Mouse (Mus musculus): ENCODE measurements around the gene Atat1.
A peak's percentile ranks its signal among the peaks of the same experiment; 100 is the strongest.

Gene Atat1

DNA sequence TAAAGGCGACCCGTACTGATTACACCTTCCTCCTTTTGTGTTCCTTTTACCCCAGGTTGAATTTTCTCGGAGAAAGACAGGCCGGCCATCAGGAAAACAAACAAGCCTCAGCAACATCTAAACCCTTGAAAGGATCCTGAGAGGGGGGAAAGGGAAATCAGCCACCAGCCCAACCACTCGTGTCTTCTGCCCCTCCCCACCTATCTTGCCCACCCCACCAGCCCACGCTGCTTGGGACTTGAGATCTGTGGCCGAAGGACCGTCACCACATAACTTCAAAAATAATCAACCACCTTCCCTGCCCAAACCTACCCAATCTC is 7.2 kb upstream of the Atat1 start:
- no peak for DNase-seq

DNA sequence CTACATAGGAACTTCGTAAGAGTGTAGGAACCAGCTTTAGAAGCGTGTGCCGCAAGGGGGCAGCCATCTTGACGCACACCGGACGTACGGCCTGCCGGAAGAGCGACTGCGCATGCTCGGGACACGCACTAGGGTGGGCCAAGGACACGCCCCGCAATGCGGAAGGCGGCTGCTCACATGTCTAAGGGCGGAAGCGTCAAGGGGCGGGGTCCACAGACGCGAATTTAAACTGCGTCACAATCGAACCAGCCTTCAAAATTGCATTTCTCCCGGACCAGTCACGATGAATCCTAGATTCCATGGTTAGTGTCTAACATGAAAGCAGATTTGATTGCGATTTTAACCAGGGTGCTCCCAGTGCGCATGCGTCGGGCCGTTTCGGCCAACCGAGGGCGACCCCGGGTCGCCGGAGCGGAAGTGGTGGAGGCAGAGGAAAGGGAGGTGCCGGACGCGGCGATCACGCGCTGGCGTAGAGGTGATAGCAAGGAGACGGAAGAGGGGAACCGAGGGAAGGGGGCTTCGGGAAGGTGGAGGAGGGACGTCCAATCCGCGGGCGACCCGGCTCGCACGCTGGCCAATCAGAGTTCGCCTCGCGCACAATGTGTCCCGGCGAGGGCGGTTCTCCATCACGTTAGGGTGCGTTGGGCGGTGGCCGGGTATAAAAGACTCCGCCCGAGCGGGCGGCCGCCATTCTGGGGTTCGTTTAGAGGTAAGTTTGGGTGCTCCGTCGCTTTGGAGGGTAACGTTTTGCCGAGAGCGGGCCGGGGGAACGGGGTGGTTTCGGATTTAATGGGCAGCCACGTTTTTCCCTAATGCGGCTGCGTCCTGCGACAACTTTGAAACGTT is 6.6 kb upstream of the Atat1 start, which contains the start of the genes Mrps18b and Ppp1r10:
Mrps18b (minus strand) TSS at position 93 of the 846 bp plus-strand sequence.
Ppp1r10 (plus strand) TSS at position 138 of the 846 bp plus-strand sequence.
- DNase-seq: peak; percentile 98

DNA sequence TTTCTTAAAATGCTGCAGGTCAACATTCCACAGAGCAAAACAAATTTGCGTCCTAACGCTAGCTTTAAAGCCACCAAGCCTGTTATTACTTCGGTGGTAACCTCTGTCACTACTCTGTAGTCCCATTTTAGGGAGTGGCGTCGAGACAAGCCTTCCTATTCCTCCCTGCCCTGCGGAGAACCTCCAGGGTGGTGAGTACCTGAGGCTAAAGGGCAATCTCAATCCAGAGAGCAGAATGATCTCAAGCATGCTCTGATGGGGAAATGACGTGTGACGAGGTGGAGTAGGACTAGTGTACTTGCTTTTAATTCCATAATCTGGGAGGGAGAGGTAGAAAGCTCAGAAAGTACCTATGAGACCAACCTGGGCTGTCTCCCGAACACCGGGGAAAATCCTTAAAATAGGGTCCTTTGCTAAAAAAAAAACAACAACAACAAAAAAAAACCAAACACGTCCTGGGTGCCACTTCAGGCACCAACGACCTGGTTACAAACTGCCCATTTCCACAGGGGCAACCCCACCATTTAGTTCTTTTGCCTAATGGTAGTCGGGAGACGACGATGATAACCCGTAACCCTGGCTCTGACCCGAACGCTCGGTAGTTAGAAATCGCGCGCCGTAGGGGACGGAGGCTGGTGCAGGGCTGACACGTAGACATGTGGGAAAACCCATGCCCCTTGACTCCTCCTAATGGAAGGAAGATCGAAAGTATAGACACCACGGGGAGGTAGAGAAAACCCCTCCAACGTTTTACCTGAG is 5.8 kb upstream of the Atat1 start:
- no peak for DNase-seq

DNA sequence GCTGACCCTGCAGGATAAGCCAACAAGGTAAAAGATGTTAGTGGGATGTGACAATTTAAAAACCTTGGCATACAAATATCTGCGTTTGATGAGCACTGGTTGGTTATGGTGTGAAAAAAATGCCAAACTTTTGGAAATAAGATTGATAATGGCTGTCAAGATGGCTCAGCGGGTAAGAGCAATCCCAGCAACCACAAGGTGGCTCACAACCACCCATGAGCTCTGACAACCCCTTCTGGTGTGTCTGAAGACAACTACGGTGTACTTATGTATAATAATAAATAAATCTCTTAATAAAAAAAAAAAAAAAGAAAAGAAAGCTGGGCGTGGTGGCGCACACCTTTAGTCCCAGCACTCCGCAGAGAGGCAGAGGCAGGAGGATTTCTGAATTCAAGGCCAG is 5.1 kb upstream of the Atat1 start:
- no peak for DNase-seq

DNA sequence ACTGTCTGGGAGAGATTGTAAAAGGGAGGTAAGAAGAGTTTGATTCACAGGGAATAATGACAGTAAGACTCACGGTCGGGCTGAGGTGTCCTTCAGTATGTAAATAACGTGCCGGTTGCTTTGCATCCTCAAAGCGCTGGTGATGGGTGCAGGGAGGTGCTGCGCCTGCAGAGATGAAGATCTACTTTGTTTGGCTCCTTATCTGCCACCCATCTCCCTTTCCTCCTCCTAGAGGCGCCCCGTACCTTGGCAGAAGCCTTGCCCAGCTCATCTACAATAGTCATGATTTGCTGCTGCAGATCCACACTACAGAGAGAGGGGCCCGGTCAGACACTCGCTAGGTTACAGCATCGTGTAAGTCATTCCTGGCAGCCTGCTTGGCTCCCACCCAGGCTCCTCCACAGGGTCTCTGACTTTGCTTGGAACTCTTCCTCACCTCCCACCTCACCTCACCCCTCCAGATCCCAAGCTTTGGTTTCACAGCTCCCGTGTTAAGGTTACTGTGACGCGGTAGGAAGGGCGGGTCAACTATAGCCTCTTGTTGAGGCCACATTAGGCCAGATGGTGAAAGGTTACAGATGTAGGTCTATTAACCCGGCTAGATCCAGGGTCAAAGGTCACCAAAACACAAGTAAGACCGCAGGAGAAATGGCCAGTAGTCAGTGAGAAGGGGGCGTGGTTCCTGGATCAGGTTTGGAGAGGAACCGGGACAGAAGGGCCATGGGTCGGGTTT is 523 bp downstream of the Atat1 start:
- DNase-seq: no peak

DNA sequence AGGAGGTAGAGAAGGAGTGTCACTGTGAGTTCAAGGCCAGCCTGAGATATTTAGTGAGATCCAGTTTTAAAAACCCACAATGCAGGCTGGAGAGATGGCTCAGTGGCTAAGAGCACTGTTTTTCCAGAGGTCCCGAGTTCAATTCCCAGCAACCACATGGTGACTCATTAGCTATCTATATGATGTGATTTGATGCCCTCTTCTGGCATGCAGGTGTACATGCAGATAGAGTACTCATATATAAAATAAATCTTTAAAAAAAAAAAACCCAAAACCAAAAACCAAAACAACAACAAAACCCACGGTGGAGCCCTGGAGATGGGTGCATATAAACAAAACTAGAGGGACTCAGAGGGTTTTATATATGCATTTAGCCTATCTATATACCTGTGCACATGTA is 2.3 kb downstream of the Atat1 start:
- DNase-seq: no peak

DNA sequence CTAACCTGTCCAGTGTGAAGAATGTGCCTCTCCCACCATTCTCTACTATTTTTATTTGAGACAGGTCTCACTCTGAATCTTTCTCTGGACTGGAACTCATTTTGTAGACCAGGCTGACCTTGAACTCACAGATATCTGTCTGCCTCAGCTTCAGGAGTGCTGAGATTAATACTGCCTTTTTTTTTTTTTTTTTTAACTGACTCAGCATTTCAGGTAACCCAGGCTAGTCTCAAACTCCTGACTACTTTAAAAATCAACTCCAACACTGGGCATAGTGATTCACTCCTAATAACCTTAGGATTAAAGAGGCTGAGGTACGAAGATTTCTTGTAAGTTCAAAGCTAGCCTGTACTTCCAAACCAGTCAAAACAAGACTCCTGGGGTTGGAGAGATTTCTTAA is 4.3 kb downstream of the Atat1 start:
- no peak for DNase-seq

DNA sequence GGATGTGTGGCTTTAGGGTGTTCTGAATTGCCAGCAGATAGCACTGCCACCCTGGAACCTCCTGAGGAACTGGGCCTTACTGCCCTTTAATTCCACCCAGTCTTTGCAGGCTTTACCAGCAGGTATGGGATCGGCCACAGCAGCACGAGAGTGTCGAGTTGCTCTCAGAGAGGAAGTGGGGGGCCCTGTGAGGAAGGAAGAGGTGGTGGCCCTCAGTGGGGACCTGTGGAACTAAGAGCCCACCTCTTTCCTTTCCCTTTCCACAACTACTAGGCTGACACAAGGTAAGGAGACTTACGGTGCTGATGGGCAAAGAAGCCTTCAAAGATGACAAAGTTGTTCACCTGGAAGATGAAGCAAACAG is 5.9 kb downstream of the Atat1 start:
- DNase-seq: peak; percentile 28

DNA sequence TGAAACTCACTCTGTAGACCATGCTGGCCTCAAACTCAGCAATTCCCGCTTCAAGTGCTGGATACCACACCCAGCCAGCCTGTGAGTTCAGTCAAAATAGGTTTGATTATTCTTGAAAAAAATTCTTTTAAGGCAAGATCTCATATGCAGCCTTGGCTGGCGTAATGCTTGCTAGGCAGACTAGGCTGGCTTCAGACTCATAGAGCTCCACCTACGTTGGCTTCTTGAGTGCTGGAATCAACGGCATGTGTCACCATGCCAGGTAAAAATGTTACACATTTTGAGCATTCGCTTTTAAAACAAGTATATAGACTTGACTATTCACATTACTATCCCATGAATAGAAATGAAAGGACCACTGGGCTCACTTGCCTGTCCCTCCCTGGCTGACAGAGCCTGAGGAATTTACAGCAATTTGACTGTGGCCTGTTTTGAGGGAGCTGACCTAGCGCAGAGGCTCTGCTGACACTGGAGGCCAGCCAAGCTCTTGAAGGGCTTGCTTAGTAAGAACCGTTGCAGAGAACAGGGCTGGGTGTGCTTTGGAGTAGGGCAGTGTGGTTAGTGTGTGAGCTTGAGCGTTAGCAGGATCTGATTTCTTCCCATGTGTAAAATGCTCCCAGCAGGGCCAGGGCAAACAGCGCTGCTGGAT is 6.4 kb downstream of the Atat1 start:
- no peak for DNase-seq

DNA sequence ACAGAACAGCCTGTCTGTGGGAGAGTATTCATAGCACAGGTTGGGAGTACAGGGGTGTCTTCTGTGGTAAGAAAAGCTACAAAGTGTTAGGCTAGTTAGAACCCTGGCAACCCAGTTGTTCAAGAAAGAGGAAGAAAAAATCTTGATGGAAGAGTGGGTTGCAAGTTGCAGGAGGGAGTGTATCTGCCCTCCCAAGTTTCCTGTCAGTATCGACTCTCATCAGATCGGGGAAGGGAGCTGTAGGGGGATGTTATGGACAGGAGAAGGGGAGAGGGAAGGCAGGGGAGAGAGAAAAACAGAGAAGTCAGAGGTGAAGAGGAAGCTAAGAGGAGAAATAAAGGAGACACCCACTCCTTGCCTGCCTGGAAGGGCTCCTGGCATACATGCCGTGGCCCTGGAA is 9.2 kb downstream of the Atat1 start:
- no peak for DNase-seq

DNA sequence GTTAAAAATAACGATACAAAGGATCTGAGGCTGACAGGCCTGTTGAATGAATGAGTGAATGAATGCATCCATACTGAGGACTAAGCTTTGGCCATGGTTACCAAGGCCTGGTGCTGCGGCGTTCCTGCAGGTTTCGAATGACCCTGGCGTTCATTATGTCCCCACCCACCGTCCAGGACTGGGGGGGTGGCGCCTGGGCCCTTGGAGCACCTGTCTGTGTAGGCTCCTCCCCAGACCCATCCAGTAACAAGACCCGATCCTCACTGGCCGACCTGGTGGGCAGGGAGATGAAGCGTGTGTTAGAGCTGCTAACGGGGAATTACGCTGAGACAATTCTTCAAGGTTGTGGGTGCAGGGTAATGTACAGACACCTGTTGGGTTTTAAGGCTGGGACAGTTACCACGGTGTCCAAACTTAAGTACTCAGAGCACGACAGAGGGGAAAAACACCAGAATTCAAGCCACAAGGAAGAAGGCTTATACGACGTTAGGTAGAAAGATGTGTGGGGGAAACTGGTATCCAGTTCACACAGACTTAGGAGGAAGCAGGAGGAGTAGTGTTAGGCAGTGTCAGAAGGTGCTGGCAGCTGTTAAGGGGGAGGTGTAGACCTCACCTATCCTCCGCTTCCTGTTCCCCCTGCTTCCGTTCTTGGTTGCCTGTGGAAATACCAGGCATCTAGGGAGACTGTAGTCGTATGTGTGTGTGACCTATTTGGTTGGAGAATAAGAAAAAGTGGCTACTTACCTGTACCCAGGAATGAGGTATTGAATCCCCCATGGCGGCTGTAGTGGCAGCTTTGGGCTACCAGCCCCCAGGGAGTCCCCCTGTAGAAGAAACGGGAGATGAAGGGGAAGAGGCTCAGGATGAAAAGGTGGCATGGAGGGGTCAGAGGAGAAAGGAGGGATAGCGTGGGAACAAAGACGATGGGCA is 12.0 kb downstream of the Atat1 start:
- peak; percentile 23 for DNase-seq

DNA sequence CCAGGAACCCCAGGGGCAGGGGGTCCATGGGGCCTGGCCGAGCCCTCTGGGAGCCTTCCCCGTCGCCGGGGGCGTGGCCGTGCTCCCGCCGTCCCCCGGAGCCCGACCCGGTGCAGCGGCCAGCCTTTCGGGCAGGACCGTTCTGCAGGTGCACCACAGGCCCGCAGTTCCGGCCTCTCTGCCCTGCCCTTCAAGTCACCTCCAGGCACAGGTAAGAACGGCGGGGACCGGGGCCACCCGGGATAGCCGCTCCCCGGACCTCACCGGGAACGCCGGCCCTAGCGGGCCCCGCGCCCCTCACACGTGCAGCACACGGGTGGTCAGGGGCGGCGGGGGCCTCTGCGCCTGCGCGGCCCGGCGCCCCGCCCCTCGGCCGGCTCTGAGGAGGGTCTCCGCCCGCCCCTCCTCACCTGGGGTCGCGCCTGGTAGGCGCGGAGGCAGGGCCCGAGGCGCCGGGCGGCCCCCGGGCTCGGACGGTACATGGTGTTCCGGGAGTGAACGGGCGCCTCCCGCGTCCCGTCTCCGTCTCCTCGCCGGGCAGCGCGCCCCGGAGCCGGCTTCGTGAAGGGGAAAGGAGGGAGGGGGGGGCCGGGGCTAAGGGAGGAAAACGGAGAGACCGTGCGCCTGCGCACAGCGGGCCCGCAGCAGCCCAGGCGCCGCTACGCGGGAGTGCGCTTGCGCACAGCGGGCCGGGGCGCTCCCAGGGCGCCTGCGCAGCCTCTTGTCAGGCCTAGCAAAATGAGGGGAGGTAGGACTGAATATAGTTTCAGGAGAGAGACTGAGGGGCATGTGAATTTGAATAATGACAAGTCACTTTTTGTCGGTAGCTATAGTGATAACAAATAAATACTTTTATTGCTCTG is 12.9 kb downstream of the Atat1 start, which contains the start of gene 2310061I04Rik:
2310061I04Rik (minus strand) TSS at position 651 of the 863 bp plus-strand sequence.
- peak; percentile 95 for DNase-seq

DNA sequence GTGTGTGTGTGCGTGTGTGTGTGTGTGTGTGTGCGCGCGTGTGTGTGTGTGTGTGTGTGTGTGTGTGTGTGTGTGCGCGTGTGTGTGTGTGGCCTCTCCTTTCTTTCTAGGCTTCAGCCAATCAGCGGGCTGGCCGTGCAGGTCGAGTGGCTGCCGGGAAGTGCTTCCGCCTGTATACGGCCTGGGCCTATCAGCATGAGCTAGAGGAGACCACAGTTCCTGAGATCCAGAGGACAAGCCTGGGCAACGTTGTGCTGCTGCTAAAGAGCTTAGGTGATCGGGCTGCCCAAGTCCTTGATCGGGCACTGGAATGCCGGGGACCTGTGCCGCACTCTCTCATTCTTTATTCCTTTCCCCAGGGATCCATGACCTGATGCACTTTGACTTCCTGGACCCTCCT is 22.1 kb downstream of the Atat1 start:
- DNase-seq: no peak

DNA sequence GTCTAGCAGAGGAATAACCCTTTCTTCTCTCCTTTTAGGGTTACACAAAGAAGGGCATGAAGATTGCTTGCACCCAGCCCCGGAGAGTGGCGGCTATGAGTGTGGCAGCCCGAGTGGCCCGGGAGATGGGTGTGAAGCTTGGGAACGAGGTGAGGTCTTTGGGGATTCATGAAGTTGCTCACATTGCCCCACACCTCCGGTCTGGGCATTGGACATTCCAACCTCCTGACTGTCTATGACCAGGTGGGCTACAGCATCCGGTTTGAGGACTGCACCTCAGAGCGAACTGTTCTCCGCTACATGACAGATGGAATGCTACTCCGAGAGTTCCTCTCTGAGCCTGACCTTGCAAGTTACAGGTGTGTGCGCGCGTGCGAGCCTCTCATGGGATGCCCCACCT is 26.1 kb downstream of the Atat1 start:
- DNase-seq: no peak

DNA sequence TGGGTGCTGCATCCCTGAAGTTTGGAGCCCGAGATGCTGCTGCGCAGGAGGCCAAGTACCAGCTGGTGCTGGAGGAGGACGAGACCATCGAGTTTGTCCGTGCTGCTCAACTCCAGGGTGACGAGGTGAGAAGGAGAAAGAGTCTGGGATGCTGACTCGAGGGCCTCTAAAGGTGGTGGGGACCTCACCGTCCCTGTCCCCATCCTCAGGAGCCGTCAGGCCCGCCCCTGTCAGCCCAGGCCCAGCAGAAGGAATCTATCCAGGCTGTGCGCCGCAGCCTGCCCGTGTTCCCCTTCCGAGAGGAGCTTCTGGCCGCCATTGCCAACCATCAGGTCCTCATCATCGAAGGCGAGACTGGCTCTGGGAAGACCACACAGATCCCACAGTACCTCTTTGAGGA is 27.0 kb downstream of the Atat1 start:
- no peak for DNase-seq

DNA sequence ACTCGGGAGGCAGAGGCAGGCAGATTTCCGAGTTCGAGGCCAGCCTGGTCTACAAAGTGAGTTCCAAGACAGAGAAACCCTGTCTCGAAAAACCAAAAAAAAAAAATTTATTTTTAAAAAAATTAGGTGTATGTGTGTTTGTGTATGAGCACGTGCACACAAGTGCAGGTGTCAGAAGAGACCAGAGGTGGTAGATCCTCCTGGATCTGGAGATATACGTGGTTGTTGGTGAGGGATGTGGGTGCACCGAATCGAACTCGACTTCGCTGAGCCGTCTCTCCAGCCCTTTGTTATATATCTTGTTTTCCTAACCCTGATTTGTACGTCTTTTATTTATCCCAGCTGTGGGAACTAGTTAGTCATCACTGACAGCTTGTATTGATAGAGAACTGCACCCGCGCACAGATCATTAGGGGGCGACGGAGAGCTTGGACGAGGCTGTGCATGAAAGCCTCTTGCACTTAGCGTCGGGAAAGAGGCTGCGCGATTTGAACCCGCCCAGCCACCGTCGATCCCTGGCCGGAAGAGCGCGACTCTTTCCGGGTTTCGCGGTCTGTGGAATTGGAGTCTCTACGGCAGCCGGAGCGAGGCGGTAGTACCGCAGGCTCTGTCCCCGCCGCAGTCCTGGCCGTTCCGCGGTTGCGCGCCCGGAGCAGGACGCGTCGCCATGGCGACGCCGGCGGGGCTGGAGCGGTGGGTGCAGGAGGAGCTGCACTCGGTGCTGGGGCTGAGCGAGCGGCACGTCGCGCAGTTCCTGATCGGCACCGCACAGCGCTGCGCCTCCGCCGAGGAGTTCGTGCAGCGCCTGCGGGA is 30.4 kb downstream of the Atat1 start, which contains the start of gene Dhx16:
Dhx16 (plus strand) TSS at position 575 of the 813 bp plus-strand sequence.
- DNase-seq: peak; percentile 95

DNA sequence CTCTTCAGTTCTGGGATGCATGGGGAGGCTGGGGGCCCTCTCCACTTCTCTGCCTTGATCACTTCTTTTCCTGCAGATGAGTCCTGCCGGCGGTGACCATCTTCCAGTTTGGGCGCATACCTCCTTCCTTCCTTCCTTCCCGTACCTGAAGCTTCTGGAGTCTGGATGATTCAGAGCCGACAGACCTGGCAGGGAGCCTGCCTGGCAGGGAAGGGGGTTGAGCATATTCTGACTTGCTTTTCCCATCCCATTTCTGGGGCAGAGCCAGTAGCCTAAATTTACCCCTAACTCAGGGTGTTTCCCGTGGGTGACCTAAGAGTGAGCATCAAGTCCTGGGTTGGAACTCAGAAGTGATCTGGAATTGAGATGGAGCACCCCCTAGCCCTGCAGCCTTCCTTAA is 35.2 kb downstream of the Atat1 start:
- DNase-seq: no peak

DNA sequence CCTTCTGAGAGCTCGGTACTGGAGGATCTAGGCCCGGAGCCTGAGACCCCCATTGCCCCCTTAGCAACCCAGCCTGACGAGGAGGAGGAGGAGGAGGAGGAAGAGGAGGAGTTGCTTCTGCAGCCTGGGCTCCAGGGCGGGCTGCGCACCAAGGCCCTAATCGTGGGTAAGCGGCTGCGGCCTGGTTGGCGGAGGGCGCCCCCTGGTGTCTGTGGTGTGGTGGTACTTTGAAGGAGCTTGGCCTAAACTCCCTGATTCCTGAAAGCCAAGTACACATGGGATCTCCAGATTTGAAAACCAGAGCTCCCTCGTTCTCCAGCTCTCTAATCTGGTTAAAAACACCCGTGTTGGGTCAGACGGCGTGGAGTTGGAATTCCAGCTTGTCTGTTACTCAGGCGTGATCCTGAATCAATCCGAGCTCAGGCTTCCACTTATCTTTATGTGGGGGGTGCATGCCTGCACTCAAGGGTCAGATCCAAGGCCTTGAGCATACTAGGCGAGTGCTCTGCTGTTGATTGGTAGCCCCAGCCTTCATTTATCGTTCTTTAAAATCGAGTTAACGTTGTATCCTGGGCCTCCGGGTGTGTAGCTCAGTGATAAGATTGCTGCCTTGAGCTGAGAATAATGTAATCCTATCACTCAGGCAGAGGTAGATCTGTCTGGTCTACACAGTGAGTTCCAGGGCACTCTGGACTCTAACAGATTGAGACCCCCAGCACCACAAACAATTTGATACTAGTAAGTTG is 35.9 kb downstream of the Atat1 start:
- DNase-seq: peak; percentile 91
